Mouse (Mus musculus): ENCODE measurements around the gene Adamts10. TPM values are rescaled to one million over a fixed set of nuclear protein-coding genes. Genes with fewer than 3 reads are reported as not detected.
A peak's percentile ranks its signal among the peaks of the same experiment; 100 is the strongest.

The Adamts10 gene
- polyA plus RNA-seq (2015; fragmentation: Nextera tagmentation; extraction: Ambion mirVana) = 48.0 and 48.3 TPM in 2 replicates

DNA sequence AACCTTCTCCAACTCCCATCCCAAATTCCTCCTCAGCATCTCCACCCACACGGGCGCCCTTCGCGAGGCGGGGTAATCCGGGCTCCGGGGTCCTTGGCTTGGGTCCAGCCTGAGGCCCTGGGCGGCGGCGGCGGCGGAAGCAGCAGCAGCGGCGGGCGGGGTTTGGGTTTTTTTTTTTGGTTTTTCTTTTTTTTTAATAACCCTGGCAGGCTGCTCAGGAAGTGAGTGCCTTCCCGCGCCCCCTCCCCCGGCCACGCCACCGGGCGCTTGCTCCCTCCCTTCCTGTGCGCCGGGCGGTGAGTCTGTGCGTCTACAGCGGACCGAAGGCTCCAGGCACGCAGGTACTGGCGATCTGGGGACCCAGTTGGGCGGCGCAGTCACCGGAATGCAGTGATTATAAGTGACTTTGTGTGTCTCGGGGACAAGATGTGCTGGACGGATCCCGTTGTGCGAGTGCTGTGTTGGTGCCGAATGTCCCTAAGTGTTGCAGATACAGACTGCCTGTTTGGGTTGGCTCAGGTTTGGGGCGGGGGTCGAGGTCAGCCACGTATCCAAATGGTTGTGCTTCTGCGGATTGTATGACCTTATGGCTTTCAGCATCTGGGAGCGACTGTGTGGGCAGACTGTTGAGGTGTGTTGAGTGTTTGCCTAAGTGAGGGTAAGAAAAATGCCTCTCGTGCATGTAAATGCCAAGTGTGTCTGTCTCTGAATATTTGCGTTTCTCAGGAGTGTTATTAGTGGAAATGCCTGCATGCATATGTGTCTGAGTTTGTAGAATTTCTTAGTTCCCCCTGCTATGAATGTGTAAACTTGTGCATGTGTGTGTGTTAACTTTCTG lies at the start of gene Adamts10:
TSS of gene Adamts10 (plus strand) at position 287 of the 838 bp plus-strand sequence.
- Histone ChIP-seq H3K27ac (peak within 1 kb of the TSS; percentile 80), H3K9ac (peak within 1 kb of the TSS; percentile 82), H3K36me3 (peaks cover 7% of the 10 kb centered on the region), H3K4me1 (replicated peaks) (peaks cover 28% of the 10 kb centered on the region), H3K9me3 (no peaks in the 10 kb centered on the region), H3K4me2 (peak within 1 kb of the TSS; percentile 61), H3K27me3 (no peaks in the 10 kb centered on the region), H3K4me3 (peak within 1 kb of the TSS; percentile 70)
- whole genome bisulfite sequencing = under 1% methylated on average over 44 of the region's 44 CpGs
- peak; percentile 55 for ATAC-seq (ENCODE audit: low FRiP score)

DNA sequence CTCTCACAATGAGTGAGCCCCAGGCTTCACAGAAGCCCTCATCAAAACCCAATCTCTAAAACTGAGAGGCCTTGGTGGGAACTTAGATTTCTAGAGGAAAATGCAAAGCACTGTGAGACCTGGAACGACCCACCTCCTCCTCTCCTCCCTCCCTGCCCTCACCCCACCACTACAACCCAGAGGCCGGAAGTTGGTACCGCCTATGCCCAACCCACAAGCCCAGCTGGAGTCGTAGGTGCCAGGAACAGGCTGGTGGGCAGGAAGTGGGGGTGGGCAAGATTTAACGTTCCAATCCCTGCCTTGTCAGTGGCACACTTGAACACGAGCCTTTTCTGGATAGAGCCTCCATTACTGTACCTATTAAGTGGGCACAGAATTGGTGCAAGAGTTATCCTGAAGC lies 40.0 kb upstream of the Adamts10 start:
- no peaks in the 10 kb centered on the region for H3K9me3 ChIP-seq
- no peak overlapping the region for H3K4me2 ChIP-seq
- no peak for ATAC-seq (ENCODE audit: low FRiP score)
- H3K4me3 ChIP-seq = no peak overlapping the region
- no peaks in the 10 kb centered on the region for H3K27me3 ChIP-seq
- no peaks in the 10 kb centered on the region for H3K4me1 ChIP-seq (replicated peaks)
- WGBS = 51% methylated on average over 6 of the region's 6 CpGs
- no peak overlapping the region for H3K9ac ChIP-seq
- no peak overlapping the region for H3K27ac ChIP-seq
- H3K36me3 ChIP-seq = no peaks in the 10 kb centered on the region

DNA sequence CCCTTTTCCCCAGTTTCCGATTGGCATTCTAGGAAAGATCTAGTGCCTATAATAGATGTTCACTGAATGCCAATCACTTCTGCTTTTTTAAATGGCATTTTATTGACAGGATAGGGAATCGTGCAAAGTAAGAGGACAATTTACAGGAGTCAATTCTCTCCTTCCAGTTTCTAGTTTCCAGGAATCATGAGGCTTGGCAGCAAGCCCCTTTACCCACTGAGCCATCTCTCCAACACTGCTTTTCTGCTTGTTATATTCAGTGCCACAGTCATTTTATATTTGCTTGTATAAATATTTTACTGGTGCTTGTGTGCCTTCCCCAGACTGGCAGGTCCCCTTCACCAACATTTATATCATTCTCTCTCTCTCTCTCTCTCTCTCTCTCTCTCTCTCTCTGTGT lies 36.8 kb upstream of the Adamts10 start:
- H3K36me3 ChIP-seq = no peaks in the 10 kb centered on the region
- H3K9me3 ChIP-seq = no peaks in the 10 kb centered on the region
- no peak overlapping the region for H3K27ac ChIP-seq
- no peaks in the 10 kb centered on the region for H3K4me1 ChIP-seq (replicated peaks)
- H3K4me2 ChIP-seq = no peak overlapping the region
- 84% methylated on average over 2 of the region's 2 CpGs for WGBS
- H3K27me3 ChIP-seq = no peaks in the 10 kb centered on the region
- ATAC-seq (ENCODE audit: low FRiP score) = no peak
- H3K9ac ChIP-seq = no peak overlapping the region
- no peak overlapping the region for H3K4me3 ChIP-seq

GRCm38 (mm10) chr17:33487652-33488051 lies 36.4 kb upstream of the Adamts10 start:
- Histone ChIP-seq H3K9me3 (no peaks in the 10 kb centered on the region), H3K36me3 (no peaks in the 10 kb centered on the region), H3K4me1 (replicated peaks) (no peaks in the 10 kb centered on the region), H3K27me3 (no peaks in the 10 kb centered on the region), H3K27ac (no peak overlapping the region), H3K4me2 (no peak overlapping the region), H3K9ac (no peak overlapping the region), H3K4me3 (no peak overlapping the region)
- no CpG with 5 or more reads among the region's 1 CpGs for WGBS
- ATAC-seq (ENCODE audit: low FRiP score) = no peak

DNA sequence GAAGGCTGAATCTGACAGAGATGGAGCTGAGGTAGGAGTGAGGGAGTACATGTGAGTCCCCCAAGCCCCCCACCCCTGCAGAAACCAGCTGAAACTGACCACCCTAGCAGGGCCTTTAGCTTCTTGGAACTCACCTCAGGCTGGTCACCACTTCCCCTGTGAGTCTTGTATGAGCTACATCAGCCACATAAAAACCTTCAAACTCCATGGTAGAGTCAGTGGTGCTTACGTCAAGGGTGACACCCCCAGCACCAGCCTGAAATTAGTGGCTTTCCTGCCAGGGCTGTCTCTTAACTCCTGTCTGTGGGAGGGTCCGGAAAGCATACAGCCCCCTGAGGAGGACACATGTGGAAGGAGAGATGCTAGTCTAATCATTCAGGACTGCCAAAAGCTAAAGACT lies 32.6 kb upstream of the Adamts10 start:
- 89% methylated on average over 2 of the region's 2 CpGs for WGBS
- Histone ChIP-seq H3K36me3 (no peaks in the 10 kb centered on the region), H3K9ac (no peak overlapping the region), H3K27ac (no peak overlapping the region), H3K9me3 (no peaks in the 10 kb centered on the region), H3K4me2 (no peak overlapping the region), H3K4me3 (no peak overlapping the region), H3K4me1 (replicated peaks) (no peaks in the 10 kb centered on the region), H3K27me3 (no peaks in the 10 kb centered on the region)
- ATAC-seq (ENCODE audit: low FRiP score) = no peak

- H3K4me3 ChIP-seq = no peak overlapping the region
- 63% methylated on average over 6 of the region's 6 CpGs for WGBS
- H3K36me3 ChIP-seq = no peaks in the 10 kb centered on the region
- no peaks in the 10 kb centered on the region for H3K9me3 ChIP-seq
- H3K4me2 ChIP-seq = no peak overlapping the region
- H3K4me1 ChIP-seq (replicated peaks) = no peaks in the 10 kb centered on the region
- H3K27me3 ChIP-seq = no peaks in the 10 kb centered on the region
- ATAC-seq (ENCODE audit: low FRiP score) = no peak
- no peak overlapping the region for H3K9ac ChIP-seq
- no peak overlapping the region for H3K27ac ChIP-seq
These were observed 30.9 kb upstream of the Adamts10 start for GRCm38 (mm10) chr17:33493065-33493464.

- H3K9me3 ChIP-seq = no peaks in the 10 kb centered on the region
- H3K4me1 ChIP-seq (replicated peaks) = no peaks in the 10 kb centered on the region
- no peak overlapping the region for H3K9ac ChIP-seq
- no peak for ATAC-seq (ENCODE audit: low FRiP score)
- H3K4me2 ChIP-seq = no peak overlapping the region
- H3K27me3 ChIP-seq = no peaks in the 10 kb centered on the region
- H3K4me3 ChIP-seq = no peak overlapping the region
- H3K36me3 ChIP-seq = no peaks in the 10 kb centered on the region
- no peak overlapping the region for H3K27ac ChIP-seq
These were observed 29.4 kb upstream of the Adamts10 start for GRCm38 (mm10) chr17:33494586-33494985.

DNA sequence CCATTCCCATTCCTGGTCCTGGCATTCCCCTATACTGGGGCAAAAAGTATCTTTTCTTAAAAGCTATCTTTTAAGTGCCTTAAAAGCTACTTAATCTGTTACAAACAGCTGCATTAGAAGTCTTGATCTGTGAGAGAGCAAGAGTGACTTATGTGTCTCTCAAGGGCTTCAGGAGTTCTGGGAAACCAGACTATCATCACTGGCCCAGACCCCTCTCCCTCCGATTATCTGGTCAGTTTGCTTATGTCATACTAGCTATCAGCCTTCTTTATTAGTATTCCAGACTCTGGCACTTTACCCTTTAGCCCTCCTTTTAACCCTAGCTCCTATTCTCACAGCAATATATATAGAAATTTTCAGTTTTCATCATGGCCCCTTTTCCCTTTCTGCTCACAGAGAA lies 25.1 kb upstream of the Adamts10 start:
- WGBS = 96% methylated on average over 1 of the region's 1 CpGs
- no peak for ATAC-seq (ENCODE audit: low FRiP score)
- Histone ChIP-seq H3K27me3 (no peaks in the 10 kb centered on the region), H3K27ac (no peak overlapping the region), H3K4me2 (no peak overlapping the region), H3K4me3 (no peak overlapping the region), H3K4me1 (replicated peaks) (0 out of 2 replicates have a peak, but pooled peaks cover 4% of the 10 kb centered on the region), H3K9me3 (no peaks in the 10 kb centered on the region), H3K9ac (no peak overlapping the region), H3K36me3 (no peaks in the 10 kb centered on the region)

DNA sequence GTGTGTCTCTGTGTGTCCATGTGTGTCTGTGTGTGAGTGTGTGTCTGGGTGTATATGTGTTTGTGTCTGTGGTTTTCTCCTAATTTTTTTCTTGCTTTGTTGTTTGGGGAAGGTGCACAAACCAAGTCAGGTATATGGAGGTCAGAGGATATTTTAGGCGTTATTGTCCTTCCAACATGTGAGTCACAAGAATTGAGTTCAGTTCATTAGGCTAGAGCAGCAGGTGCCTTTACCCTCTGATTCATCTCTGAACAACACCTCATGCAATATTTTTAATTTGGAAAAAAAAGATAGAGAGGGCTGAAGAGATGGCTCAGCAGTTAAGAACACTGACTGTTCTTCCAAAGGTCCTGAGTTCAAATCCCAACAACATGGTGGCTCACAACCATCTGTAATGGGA lies 15.6 kb upstream of the Adamts10 start:
- Histone ChIP-seq H3K36me3 (no peaks in the 10 kb centered on the region), H3K4me2 (no peak overlapping the region), H3K27ac (no peak overlapping the region), H3K27me3 (no peaks in the 10 kb centered on the region), H3K4me3 (no peak overlapping the region), H3K4me1 (replicated peaks) (0 out of 2 replicates have a peak, but pooled peaks cover 4% of the 10 kb centered on the region), H3K9ac (no peak overlapping the region), H3K9me3 (no peaks in the 10 kb centered on the region)
- ATAC-seq (ENCODE audit: low FRiP score) = no peak
- WGBS = 79% methylated on average over 1 of the region's 1 CpGs

- no peak overlapping the region for H3K9ac ChIP-seq
- no peaks in the 10 kb centered on the region for H3K4me1 ChIP-seq (replicated peaks)
- no peaks in the 10 kb centered on the region for H3K27me3 ChIP-seq
- no peak for ATAC-seq (ENCODE audit: low FRiP score)
- no peaks in the 10 kb centered on the region for H3K9me3 ChIP-seq
- no peak overlapping the region for H3K4me3 ChIP-seq
- 73% methylated on average over 5 of the region's 5 CpGs for WGBS
- H3K4me2 ChIP-seq = no peak overlapping the region
- H3K36me3 ChIP-seq = no peaks in the 10 kb centered on the region
- H3K27ac ChIP-seq = no peak overlapping the region
These were observed 13.8 kb upstream of the Adamts10 start for GRCm38 (mm10) chr17:33510172-33510571.

- Histone ChIP-seq H3K4me3 (no peak overlapping the region), H3K4me2 (no peak overlapping the region), H3K9me3 (no peaks in the 10 kb centered on the region), H3K27ac (no peak overlapping the region), H3K9ac (no peak overlapping the region), H3K36me3 (no peaks in the 10 kb centered on the region), H3K27me3 (no peaks in the 10 kb centered on the region), H3K4me1 (replicated peaks) (no peaks in the 10 kb centered on the region)
- no peak for ATAC-seq (ENCODE audit: low FRiP score)
- 8% methylated on average over 2 of the region's 2 CpGs for WGBS
These were observed 11.3 kb upstream of the Adamts10 start for GRCm38 (mm10) chr17:33512441-33513415.

- Histone ChIP-seq H3K9ac (no peak overlapping the region), H3K4me1 (replicated peaks) (no peaks in the 10 kb centered on the region), H3K9me3 (no peaks in the 10 kb centered on the region), H3K4me2 (no peak overlapping the region), H3K27ac (no peak overlapping the region), H3K4me3 (no peak overlapping the region), H3K27me3 (no peaks in the 10 kb centered on the region), H3K36me3 (no peaks in the 10 kb centered on the region)
- 93% methylated on average over 5 of the region's 5 CpGs for WGBS
- ATAC-seq (ENCODE audit: low FRiP score) = no peak
These were observed 10.1 kb upstream of the Adamts10 start for GRCm38 (mm10) chr17:33513874-33514273.
